Comparison of ENCODE assay signal across 17 mouse cellular contexts in genomic region chr9:33934071-33934470, GRCm38 (mm10).
DNase-seq lines count a peak whose midpoint lies in the region; ATAC-seq lines count a peak whose summit lies in the region.
"Had no signal": no experiment of that assay in that cellular context is flagged by ENCODE, and none has a peak within 500 bp of the region (broad histone marks: within the 10 kb centered on the region; RNA-seq: fewer than 3 reads in every experiment).

No protein-coding gene starts in this region.

- 79% methylated on average over 5 of the region's 5 CpGs for WGBS in heart, embryonic 11.5 days (ENCODE audit: insufficient replicate concordance)
- WGBS in lung, embryonic 16.5 days = 49% methylated on average over 5 of the region's 5 CpGs

- H3K27ac ChIP-seq in heart, embryonic 11.5 days (ENCODE audit: low read depth, low read length) = no peak overlapping the region
- H3K27ac ChIP-seq in lung, embryonic 16.5 days (ENCODE audit: low read length) = no peak overlapping the region
- H3K27ac ChIP-seq: embryonic facial prominence, embryonic 15.5 days; forebrain, embryonic 10.5 days; liver, embryonic 13.5 days; midbrain, embryonic 12.5 days had no signal

- no peaks in the 10 kb centered on the region for H3K9me3 ChIP-seq in heart, embryonic 11.5 days (replicated peaks; ENCODE audit: control insufficient read depth, low read length)
- no peaks in the 10 kb centered on the region for H3K9me3 ChIP-seq in lung, embryonic 16.5 days (ENCODE audit: control insufficient read depth, low read length)
- H3K9me3 ChIP-seq: embryonic facial prominence, embryonic 15.5 days; forebrain, embryonic 10.5 days; liver, embryonic 13.5 days; midbrain, embryonic 12.5 days had no signal

- no peaks in the 10 kb centered on the region for H3K36me3 ChIP-seq in heart, embryonic 11.5 days (ENCODE audit: control insufficient read depth, insufficient read depth, low read length)
- H3K36me3 ChIP-seq in lung, embryonic 16.5 days (ENCODE audit: control insufficient read depth, insufficient read depth, low read length) = no peaks in the 10 kb centered on the region
- H3K36me3 ChIP-seq: embryonic facial prominence, embryonic 15.5 days; forebrain, embryonic 10.5 days; liver, embryonic 13.5 days; midbrain, embryonic 12.5 days had no signal

- no peak overlapping the region for H3K9ac ChIP-seq in heart, embryonic 11.5 days (ENCODE audit: low read depth, low read length)
- H3K9ac ChIP-seq in lung, embryonic 16.5 days (ENCODE audit: low read length) = no peak overlapping the region
- H3K9ac ChIP-seq: embryonic facial prominence, embryonic 15.5 days; liver, embryonic 13.5 days; midbrain, embryonic 12.5 days had no signal

- no peaks in the 10 kb centered on the region for H3K4me1 ChIP-seq in heart, embryonic 11.5 days (ENCODE audit: control insufficient read depth, insufficient read depth, low read length)
- H3K4me1 ChIP-seq in lung, embryonic 16.5 days (replicated peaks; ENCODE audit: control insufficient read depth, insufficient read depth, low read length) = 0 out of 2 replicates have a peak, but pooled peaks cover 3% of the 10 kb centered on the region
- H3K4me1 ChIP-seq: embryonic facial prominence, embryonic 15.5 days; forebrain, embryonic 10.5 days; liver, embryonic 13.5 days; midbrain, embryonic 12.5 days had no signal

- H3K27me3 ChIP-seq in heart, embryonic 11.5 days (ENCODE audit: control insufficient read depth, insufficient read depth, low read length) = no peaks in the 10 kb centered on the region
- no peaks in the 10 kb centered on the region for H3K27me3 ChIP-seq in lung, embryonic 16.5 days (ENCODE audit: control insufficient read depth, insufficient read depth, low read depth, low read length)
- H3K27me3 ChIP-seq: embryonic facial prominence, embryonic 15.5 days; liver, embryonic 13.5 days; midbrain, embryonic 12.5 days had no signal

- no peak for ATAC-seq in heart, embryonic 11.5 days (replicated peaks; ENCODE audit: insufficient number of reproducible peaks, low FRiP score, low TSS enrichment)
- peak; percentile 76 for ATAC-seq in lung, embryonic 16.5 days (ENCODE audit: low read depth)

- intact Hi-C loops in heart, postnatal 36 days (cut with DNase I) = no loop called here
- intact Hi-C loops in left cerebral cortex, postnatal 4 days (cut with DNase I) = no loop called here

- peak; percentile 95 for DNase-seq in heart, adult 11 months
- no peak for DNase-seq in lung, postnatal 4 days
- peak; percentile 5 to 23 for DNase-seq in heart, postnatal 36 days
- DNase-seq in left cerebral cortex, postnatal 4 days = no peak
- no peak for DNase-seq in adrenal gland, postnatal 36 days
- DNase-seq: adrenal gland, postnatal 10 days; B cell, adult 2 months; cerebellum, adult 18-20 months; kidney, adult 2 months; layer of hippocampus, postnatal 36 days; liver, embryonic 13.5 days; right cerebral cortex, postnatal 25 days had no signal

- no peak overlapping the region for H3K4me3 ChIP-seq in heart, embryonic 11.5 days (ENCODE audit: low read depth, low read length)
- H3K4me3 ChIP-seq in lung, embryonic 16.5 days (ENCODE audit: low read length) = no peak overlapping the region
- H3K4me3 ChIP-seq: embryonic facial prominence, embryonic 15.5 days; forebrain, embryonic 10.5 days; liver, embryonic 13.5 days; midbrain, embryonic 12.5 days had no signal

- H3K4me2 ChIP-seq in heart, embryonic 11.5 days = no peak overlapping the region
- H3K4me2 ChIP-seq in lung, embryonic 16.5 days (ENCODE audit: low read depth, low read length) = no peak overlapping the region
- H3K4me2 ChIP-seq: embryonic facial prominence, embryonic 15.5 days; liver, embryonic 13.5 days; midbrain, embryonic 12.5 days had no signal

Comparison
In these comparisons a context has a peak if more than half of its experiments do, and no peak if none do; other contexts are left out.
1. DNase-seq: peak in heart, adult 11 months (single experiment) and heart, postnatal 36 days (2 of 2); none in lung, postnatal 4 days (0 of 2), left cerebral cortex, postnatal 4 days (single experiment) and adrenal gland, postnatal 36 days (0 of 2).